Mouse (Mus musculus) left cerebral cortex, postnatal 25 days (tissue): ENCODE results near the gene Olfr282. TPM values are rescaled to one million over a fixed set of nuclear protein-coding genes. Genes with fewer than 3 reads are reported as not detected.
"Not testable (repeated sequence)": the region's sequence is repeated elsewhere in the genome, so short reads cannot be mapped to it uniquely, and the experiment has no call there.

Source experiments
- DNase-seq, 2 experiments: peaks; one replicate each; pipeline ENCODE4 v3.0.0; 2022; ENCODE audit warnings: low spot score in 2 of 2, mixed read lengths in 1 of 2
- intact Hi-C: fragments of 180-260 bp; cut with DNase I; formaldehyde crosslinking; loops from one replicate; pipeline ENCODE4 v1.15.1; 2025
- total RNA-seq, 2 experiments: library from RNA; stranded (reverse); gene quantifications; 2 replicates each; pipeline ENCODE4 v1.2.3; 2021

Olfr282 gene
- total RNA-seq = not detected

DNA sequence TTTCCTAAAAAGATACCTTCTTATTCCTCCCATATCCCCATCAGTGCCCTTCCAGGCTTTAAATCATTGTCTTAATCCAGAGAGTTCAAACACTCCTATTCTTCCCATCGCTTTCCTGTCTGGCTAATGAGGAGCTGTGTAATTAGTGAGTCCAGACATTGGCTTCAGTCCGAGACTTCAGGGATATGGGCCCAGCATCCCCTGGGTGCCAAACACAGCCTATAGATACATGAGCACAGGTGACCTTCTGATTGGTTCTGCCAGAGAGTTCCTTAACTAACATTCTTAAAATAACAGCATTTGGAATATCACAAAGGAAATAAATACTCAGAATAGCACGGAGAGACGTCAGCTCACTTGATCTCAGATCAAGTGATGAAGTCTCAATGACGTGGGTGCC is at the start of gene Olfr282:
Gene Olfr282, plus strand, starts transcription at position 301 of the 400 bp plus-strand sequence.
- intact Hi-C loops = not testable (repeated sequence)

DNA sequence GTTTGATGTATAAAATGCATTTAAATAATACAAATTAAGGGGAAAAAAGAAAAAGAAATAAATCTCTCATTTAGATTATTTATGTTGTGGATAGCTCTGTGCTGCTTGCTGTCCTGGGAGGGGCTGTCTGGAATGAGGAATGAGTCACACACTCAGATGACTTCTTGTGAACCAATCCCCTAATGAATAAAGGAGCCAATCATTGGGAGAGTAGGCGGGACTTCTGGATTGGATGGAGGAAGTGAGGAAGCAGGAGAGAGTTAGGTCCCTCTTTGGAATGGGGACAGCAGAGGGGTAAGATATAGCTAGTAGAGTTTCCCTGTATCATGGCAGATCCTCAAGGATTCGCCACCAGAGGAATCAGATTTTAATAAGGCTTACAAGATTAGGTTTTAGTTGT is 43.4 kb upstream of the Olfr282 start:
- intact Hi-C loops = no loop called here
- no peak for DNase-seq

More for the DNA sequence above, at the start of gene Olfr282:
- not testable (repeated sequence) for DNase-seq

DNA sequence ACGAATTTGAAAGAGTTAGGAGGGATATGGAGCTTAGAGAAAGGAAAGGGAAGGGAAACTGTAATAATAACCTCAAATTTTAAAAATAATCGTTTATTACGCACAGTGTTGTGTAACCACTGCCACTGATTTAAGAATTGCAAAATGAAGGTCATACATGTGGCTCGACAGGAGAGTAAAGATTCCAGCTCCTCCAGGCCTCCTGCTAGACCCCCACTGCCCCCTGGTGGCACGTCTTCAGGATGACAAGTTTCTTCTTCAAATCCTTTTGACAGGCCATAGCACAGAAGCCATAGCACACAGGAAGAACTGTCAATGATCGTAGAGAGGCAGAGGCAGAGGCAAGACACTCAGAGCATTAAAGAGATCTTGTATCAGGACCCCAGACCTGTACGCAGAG is 41.2 kb upstream of the Olfr282 start:
- peak; percentile 60 to 78 for DNase-seq
- intact Hi-C loops = loop anchor here (2.0 kb wide), 1 partner anchor 209 kb away; no protein-coding TSS in a partner anchor

DNA sequence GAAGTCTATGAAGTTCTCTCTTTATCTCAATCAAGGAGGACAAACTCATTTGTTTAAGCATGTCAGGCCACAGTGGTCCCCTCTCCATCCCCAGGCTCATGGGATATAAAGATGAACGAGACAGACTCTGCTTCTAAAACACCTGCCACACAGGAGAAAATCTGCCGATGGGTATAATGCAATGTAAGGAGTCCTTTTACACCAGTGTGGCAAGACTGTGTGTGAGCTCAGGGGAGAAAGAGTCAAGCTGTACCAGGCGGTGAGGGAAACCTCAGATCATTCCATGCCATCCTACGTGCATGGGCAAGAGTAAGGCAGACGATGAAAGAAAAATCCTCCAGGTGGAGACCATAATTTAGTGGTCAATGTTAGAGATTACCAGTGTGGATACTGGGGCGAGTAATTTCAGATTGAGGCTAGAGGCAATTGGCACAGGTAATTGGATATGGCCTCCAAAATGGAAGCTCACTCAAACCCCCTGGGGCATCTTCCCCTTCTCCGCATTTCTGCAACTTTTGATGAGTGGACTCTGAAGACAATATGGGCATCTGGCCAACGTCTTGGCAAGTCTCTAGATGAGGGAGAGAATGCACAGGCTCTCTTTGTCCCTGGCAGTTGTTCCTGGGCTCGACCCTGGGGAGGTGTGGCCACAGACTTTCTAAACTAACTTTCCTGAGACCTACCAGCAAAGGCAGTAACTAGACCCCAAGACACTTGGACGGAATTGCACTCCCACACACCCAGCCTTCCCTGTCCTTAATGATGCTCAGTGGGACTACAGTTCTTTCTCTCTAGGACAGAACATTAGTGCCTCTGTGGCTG is 39.7 kb upstream of the Olfr282 start:
- no peak for DNase-seq
- intact Hi-C loops = loop anchor here (2.0 kb wide), 1 partner anchor 210 kb away; no protein-coding TSS in a partner anchor

DNA sequence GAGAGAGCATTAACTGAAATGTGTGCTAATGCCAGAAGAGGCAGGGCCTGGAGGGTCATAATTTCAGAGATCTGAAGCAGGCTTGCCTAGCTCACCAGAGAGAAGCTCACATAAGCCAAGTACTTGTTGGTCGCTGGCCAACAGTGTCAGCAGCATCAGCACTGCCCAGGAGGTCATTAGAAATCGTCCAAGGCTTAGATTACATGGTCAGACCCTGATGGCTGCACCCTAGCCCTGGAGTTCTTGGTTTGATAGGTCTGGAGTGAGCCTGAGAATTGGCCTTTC is 39.2 kb upstream of the Olfr282 start:
- DNase-seq = no peak
- intact Hi-C loops = loop anchor here (2.0 kb wide), 1 partner anchor 211 kb away; no protein-coding TSS in a partner anchor

DNA sequence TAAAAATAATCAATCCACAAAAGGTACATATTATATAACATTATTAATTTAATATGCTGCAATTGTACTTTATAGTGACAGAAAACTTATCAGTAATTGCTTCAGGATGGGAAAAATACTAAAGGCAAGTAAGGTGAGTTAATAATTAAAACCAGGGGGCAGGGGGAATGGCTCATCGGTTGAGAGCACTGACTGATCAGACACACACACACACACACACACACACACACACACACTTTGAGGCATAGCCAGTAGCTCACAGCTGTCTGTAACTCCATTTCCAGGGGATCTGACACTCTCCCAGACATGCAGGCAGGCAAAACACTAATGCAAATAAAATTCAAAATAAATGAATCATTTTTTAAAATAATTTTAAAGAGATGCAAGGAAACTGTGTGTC is 33.9 kb upstream of the Olfr282 start:
- intact Hi-C loops = no loop called here
- DNase-seq = no peak

DNA sequence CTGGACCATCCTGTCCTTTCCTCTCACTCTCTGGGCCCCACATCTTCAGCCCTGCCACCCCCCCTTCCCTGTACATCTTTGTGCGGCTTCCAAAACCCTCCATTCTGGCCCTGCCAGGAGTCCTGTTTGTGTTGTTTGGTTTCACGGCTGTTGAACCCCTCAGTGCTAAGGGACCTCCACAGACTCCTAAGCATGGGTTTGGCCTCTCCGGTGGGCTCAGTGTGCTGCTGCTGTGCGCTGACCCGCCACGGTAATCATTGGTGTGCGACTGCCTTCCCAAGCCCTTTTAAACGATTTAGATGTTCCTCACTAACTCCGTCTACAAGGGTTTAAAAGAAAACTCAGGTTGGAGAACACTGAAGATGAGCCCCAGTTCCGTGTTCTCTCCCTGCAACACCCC is 28.7 kb upstream of the Olfr282 start:
- no peak for DNase-seq
- intact Hi-C loops = no loop called here

DNA sequence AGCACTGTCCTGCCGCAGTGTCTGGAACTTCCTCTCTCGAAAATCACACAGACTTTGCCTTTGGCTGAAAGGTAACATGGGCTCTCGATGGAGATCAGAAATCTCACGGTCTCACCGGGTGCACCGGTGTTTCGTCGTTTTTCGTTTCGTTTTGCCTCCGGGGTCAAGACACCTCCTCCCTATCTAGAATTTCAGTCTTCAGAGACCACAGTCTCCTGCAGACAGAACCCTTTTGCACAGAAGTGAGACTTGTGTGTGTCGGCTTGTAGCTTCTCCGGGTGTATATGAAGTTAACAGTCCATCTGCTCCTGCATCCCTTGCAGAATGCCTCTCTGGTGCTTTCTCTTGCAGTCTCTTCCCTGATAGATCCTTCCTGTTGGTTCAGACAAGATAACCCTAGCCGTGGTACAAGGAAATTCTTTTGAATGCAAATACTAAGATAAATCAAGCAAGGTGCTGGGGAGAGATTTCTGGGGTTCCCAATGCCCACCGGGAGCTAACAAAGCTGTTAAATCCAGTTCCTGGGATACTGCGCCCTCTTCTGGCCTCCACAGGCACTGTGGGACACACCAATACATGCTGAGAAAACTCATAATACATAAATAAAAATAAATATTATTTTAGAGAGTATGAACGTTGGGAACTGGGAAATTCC is 22.5 kb upstream of the Olfr282 start:
- intact Hi-C loops = no loop called here
- DNase-seq = peak; percentile 25 to 31

DNA sequence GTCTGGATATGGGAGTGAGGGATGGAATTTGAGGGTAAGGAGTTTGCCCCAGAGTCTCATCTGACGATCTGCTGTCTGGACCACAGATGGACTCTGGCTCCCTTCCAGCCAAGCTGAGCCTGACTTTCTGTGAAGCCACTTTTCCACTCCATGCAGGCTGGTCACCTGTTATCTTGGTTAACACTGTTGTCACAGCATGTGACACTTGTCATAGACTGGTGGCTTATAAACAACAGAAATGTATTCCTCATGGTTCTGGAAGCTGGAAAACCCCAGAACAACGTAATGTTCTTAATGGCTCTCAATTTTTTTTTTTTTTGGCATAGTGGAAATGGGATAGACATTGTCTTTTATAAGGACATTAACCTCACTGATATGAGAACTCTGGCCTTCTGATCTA is 21.4 kb upstream of the Olfr282 start:
- intact Hi-C loops = no loop called here
- DNase-seq = no peak

DNA sequence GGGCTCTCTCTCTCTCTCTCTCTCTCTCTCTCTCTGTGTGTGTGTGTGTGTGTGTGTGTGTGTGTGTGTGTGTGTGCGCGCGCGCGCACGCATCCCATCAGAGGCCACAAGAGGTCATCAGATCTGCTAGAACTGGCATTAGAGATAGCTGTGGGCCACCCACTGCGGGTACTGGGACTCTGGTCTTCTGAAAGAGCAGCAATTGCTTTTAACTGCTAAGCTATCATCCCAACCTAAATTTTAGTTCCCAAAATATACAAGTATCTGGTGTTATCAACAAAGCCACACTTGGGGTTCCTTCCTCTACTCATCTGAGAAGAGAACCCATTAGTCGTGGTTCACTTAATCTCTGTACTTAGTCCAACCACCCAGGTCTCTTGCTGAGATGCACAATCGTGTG is 20.8 kb upstream of the Olfr282 start:
- no peak for DNase-seq
- intact Hi-C loops = no loop called here

DNA sequence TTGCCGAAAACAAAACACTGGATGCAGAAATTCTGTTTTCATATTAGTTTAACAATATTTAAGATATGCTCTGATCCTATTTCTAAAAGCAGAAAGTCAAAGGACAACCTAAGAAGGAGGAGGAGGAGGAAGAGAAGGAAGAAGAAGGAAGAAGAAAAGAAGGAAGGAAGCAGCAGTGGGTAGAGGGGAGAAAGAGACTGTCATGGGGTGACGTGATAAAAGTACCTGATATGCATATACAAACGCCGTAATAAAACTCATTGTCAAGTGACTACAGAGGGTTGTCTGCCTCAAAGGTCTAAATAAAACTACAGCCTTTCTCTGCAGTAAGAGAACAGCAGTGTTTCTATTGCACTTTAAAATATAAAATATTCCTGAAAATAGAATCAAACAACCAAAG is 15.0 kb upstream of the Olfr282 start:
- intact Hi-C loops = no loop called here
- no peak for DNase-seq

DNA sequence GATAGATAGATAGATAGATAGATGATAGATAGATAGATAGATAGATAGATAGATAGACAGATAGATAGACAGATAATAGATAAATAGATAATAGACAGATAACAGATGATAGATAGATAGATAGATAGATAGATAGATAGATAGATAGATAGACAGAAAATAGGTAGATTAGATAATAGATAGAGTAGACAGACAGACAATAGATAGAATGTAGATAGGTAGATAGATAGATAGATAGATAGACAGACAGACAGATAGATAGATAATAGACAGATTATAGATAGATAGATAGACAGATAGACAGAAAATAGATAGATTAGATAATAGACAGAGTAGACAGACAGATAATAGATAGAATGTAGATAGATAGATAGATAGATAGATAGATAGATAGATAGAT is 14.2 kb upstream of the Olfr282 start:
- intact Hi-C loops, DNase-seq: not testable (repeated sequence)

DNA sequence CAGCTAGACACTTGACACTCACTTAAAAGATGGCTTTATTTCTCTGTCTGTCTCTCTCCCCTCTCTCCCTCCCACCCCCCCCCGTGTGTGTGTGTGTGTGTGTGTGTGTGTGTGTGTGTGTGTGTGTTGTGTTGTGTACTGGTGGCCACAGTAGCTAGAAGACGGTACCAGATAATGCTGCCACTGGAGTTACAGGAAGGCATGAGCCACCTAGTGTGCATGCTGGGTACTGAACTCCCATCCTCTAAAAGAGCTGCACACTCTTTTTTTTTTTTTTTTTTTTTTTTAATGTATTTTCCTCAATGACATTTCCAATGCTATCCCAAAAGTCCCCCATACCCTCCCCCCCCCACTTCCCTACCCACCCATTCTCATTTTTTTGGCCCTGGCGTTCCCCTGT is 13.7 kb upstream of the Olfr282 start:
- intact Hi-C loops, DNase-seq: not testable (repeated sequence)

DNA sequence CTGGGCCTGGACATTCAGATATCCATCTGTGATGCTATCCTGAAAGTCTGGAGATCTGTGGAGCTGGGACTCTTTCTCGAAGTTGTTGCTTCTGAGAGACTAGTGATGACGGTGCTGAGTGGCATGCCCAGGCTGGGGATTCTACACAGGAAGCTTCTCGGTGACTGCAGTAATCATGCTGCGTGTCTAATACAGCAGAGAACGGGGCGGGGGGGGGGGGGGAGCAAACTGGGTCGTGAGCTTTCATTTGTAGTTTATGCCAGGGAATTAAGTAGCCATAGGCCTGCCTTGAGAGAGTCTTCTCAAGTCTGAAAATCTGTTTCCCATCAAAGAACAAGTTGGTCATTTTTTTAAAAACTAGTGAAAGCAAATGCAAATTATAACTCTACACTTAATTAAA is 12.9 kb upstream of the Olfr282 start:
- intact Hi-C loops = no loop called here
- DNase-seq = no peak

DNA sequence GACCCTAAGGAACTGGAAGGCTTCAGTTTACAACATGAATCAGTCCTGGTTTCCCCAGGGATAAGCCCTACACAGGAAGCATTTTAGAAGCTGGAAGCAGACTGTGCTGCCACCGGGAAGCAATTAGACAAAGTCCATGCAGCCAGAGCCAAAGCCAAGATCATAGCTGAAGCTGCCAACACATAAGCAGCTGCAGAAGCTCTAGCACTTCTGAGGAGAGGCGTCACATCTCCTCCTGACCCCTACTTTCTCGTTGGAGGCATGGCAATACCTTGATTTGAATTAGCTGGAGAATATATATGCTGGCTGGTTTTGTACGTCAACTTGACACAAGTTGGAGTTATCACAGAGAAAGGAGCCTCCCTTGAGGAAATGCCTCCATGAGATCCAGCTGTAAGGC is 10.1 kb upstream of the Olfr282 start:
- intact Hi-C loops = no loop called here
- DNase-seq = no peak

DNA sequence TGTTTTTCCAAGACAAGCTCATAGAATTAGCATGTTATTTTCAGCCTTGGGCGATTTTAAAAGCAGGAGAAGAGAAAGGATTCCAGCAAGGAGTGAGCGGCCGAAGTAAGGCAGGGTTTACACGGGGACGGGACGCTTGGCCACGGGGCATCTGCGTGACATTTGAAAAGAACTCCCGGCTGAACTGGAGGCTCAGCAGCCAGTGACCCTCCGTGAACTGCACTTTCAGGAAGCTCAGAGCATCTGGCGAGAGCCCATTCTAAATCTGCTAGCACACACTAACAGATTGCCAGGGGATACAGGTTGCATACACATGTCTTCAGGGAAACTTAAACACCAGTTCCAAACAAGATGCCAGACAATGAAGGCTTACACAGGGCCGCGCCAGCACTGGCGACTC is 6.7 kb upstream of the Olfr282 start:
- DNase-seq = no peak
- intact Hi-C loops = no loop called here

DNA sequence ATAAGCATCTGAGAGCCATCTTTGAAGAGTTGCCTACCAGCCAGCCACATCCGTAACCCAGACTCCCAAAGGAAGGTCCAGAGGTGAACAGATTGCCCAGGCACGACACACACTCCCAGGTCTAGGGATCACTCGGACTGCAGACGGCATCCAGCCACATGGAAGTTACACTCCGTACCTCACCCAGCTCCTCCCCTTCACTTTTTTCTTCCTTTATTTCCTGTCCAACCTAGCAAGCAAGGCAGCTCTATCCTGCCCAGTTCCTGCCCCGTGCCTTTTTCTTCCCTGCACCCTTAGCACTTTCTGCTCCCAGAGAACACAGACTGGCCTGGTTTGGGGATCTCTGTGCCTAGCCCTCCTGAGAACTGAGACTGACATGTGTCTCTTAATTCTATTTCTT is 6.3 kb upstream of the Olfr282 start:
- intact Hi-C loops = no loop called here
- no peak for DNase-seq

DNA sequence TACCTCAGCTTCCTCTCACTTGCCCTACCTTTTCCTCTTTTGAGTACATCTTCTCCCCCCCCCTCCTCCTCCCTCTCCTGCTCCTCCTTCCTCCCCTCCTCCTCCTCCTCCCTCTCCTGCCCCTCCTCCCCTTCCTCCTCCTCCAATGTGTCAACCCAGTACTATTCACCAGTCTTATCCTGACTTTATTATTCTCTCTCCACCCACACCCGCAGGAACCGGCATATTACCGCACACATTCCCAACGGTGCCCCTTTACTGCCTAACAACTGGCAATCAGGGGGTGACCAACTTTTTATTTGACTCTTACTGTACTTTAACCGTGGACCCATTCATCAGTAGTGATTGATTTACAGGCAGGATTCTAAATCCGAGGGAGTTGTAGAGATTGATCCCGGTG is 5.8 kb upstream of the Olfr282 start:
- no peak for DNase-seq
- intact Hi-C loops = no loop called here

DNA sequence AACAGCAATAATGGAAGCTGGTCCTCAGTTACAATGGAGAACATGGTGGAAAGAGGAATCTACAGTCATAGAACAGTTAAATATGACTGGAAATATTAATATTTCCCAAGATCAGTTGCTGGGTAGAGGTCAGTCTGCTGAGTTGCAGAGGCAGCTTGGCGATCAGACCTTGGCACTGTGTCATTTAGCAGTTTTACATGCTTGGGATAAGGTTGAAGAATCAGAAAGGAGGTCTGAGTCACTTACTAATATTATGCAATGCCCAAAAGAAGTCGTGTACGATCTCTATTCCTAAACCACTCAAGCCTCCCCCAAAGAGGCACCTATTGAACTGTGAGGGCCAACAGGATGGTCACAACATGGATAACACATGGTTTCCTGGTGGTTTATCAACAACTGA is 13.5 kb downstream of the Olfr282 start:
- DNase-seq = no peak
- intact Hi-C loops = no loop called here

DNA sequence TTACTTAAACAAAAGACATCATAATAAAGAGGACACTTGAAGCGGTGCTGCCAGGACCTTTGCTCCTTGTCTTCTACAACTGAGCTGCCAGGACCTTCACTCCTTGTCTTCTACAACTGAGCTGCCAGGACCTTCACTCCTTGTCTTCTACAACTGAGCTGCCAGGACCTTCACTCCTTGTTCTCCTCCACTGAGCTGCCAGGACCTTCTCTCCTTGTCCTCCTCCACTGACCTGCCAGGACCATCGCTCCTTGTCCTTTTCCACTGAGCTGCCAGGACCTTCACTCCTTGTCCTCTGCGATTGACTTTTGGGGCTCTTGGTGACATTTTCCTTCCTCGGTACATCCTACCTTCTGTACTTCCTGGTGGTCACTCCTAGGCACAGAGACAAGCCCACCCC is 17.5 kb downstream of the Olfr282 start:
- no peak for DNase-seq
- intact Hi-C loops = no loop called here

DNA sequence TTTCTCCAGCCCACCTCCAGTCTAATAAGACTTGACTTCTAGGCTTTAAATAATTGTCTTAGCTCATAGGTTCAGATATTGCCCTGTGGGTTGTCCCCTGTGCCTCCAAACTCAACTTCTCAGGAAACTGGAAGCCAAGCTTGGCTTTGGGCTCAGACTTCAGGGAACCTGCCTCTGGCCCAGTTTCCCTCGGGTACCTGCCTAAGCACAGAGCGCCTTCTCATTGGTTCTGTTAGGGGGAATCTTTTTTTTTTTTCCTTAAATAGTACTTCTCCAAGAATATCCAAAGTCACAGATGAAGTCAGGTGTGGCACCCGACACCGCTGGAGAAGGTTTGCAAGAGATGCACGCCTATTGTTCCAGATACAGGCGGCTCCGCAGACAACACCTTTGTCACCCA is 21.3 kb downstream of the Olfr282 start, which contains the start of gene Olfr281:
Gene Olfr281, plus strand, starts transcription at position 301 of the 400 bp plus-strand sequence.
- DNase-seq = no peak
- intact Hi-C loops = no loop called here
